In genomic region chr7:99236888-99237660, GRCm38 (mm10) we compare ENCODE assay signal across 15 mouse cellular contexts. TPM values are rescaled to one million over a fixed set of nuclear protein-coding genes. Genes with fewer than 3 reads are reported as not detected.
DNase-seq lines count a peak whose midpoint lies in the region; ATAC-seq and TF ChIP-seq lines count a peak whose summit lies in the region.
"Had no signal": no experiment of that assay in that cellular context is flagged by ENCODE, and none has a peak within 500 bp of the region (broad histone marks: within the 10 kb centered on the region; RNA-seq: fewer than 3 reads in every experiment).

No protein-coding gene starts in this region.

- H3K36me3 ChIP-seq in hindbrain, embryonic 10.5 days = no peaks in the 10 kb centered on the region
- no peaks in the 10 kb centered on the region for H3K36me3 ChIP-seq in hindbrain, embryonic 16.5 days (ENCODE audit: control insufficient read depth, insufficient read depth, low read length)
- H3K36me3 ChIP-seq in embryonic facial prominence, embryonic 12.5 days = no peaks in the 10 kb centered on the region
- H3K36me3 ChIP-seq in liver, embryonic 14.5 days (replicated peaks; ENCODE audit: control insufficient read depth, insufficient read depth, low read depth) = no peaks in the 10 kb centered on the region
- H3K36me3 ChIP-seq: forebrain, embryonic 12.5 days; hindbrain, embryonic 12.5 days had no signal

- H3K4me2 ChIP-seq in hindbrain, embryonic 16.5 days (ENCODE audit: low read length) = no peak overlapping the region
- H3K4me2 ChIP-seq in embryonic facial prominence, embryonic 12.5 days (replicated peaks) = no peak overlapping the region
- H3K4me2 ChIP-seq in liver, embryonic 14.5 days (ENCODE audit: low read depth) = peak overlapping the region; percentile 39
- H3K4me2 ChIP-seq: forebrain, embryonic 12.5 days had no signal

- no peak overlapping the region for H3K9ac ChIP-seq in hindbrain, embryonic 16.5 days (ENCODE audit: low read depth, low read length)
- 0 out of 2 replicates have a peak overlapping the region, but pooled peaks have one; percentile 34 for H3K9ac ChIP-seq in embryonic facial prominence, embryonic 12.5 days
- H3K9ac ChIP-seq in liver, embryonic 14.5 days (replicated peaks) = no peak overlapping the region
- H3K9ac ChIP-seq: forebrain, embryonic 12.5 days; hindbrain, embryonic 12.5 days had no signal

- H3K9me3 ChIP-seq in hindbrain, embryonic 10.5 days = no peaks in the 10 kb centered on the region
- H3K9me3 ChIP-seq in hindbrain, embryonic 16.5 days (ENCODE audit: control insufficient read depth, low read length) = no peaks in the 10 kb centered on the region
- H3K9me3 ChIP-seq in embryonic facial prominence, embryonic 12.5 days = no peaks in the 10 kb centered on the region
- no peaks in the 10 kb centered on the region for H3K9me3 ChIP-seq in liver, embryonic 14.5 days (ENCODE audit: control insufficient read depth, low read length)
- H3K9me3 ChIP-seq: forebrain, embryonic 12.5 days; hindbrain, embryonic 12.5 days had no signal

- DNase-seq in hindbrain, embryonic 10.5 days (ENCODE audit: low spot score) = peak; percentile 58
- DNase-seq in Muller cell, postnatal 12 days (ENCODE audit: inconsistent ontology term) = peak; percentile 26
- DNase-seq in liver, embryonic 14.5 days (ENCODE audit: low read depth in 3 of 3, low spot score in 3 of 3) = no peak
- DNase-seq in left cerebral cortex, postnatal 14 days (ENCODE audit: low spot score in 2 of 2) = no peak
- no peak for DNase-seq in adrenal gland, adult (ENCODE audit: inconsistent age in 2 of 2, low spot score in 1 of 2)
- no peak for DNase-seq in left cerebral cortex, postnatal 10 days (ENCODE audit: extremely low spot score in 1 of 2, low spot score in 2 of 2)
- DNase-seq: cerebellum, postnatal 25 days; thymus, adult 2 months had no signal

- intact Hi-C loops in left cerebral cortex, postnatal 14 days (cut with DNase I) = no loop called here
- intact Hi-C loops in left cerebral cortex, postnatal 10 days (cut with DNase I) = no loop called here

- H3K4me1 ChIP-seq in hindbrain, embryonic 10.5 days (replicated peaks) = peaks cover 48% of the 10 kb centered on the region
- H3K4me1 ChIP-seq in hindbrain, embryonic 16.5 days (ENCODE audit: control insufficient read depth, insufficient read depth, low read depth, low read length) = no peaks in the 10 kb centered on the region
- peaks cover 37% of the 10 kb centered on the region for H3K4me1 ChIP-seq in embryonic facial prominence, embryonic 12.5 days
- peaks cover 0 to 5% of the 10 kb centered on the region in 2 experiments; a peak in 2 of 4 replicates for H3K4me1 ChIP-seq in liver, embryonic 14.5 days (replicated peaks; ENCODE audit: control insufficient read depth in 2 of 2, insufficient read depth in 2 of 2, low read length in 1 of 2)

- no peak for ATAC-seq in hindbrain, embryonic 16.5 days
- no peak for ATAC-seq in embryonic facial prominence, embryonic 12.5 days (ENCODE audit: insufficient number of reproducible peaks, insufficient read depth, low FRiP score, low TSS enrichment)
- no peak for ATAC-seq in liver, embryonic 14.5 days (ENCODE audit: insufficient read depth)

- peak overlapping the region; percentile 41 for H3K4me3 ChIP-seq in hindbrain, embryonic 10.5 days
- no peak overlapping the region for H3K4me3 ChIP-seq in hindbrain, embryonic 16.5 days (ENCODE audit: low read length)
- no peak overlapping the region for H3K4me3 ChIP-seq in embryonic facial prominence, embryonic 12.5 days
- peak overlapping the region; percentile 6 to 30; a peak in 2 of 4 replicates for H3K4me3 ChIP-seq in liver, embryonic 14.5 days (ENCODE audit: insufficient read depth in 1 of 2, low read depth in 2 of 2, low read length in 2 of 2)
- H3K4me3 ChIP-seq: forebrain, embryonic 12.5 days had no signal

- no peak for TF ChIP-seq CTCF in liver, embryonic 14.5 days (IDR thresholded peaks at IDR 0.05; ENCODE audit: low read depth)

- WGBS in hindbrain, embryonic 10.5 days = 10% methylated on average over 8 of the region's 8 CpGs
- WGBS in hindbrain, embryonic 16.5 days = 24% methylated on average over 8 of the region's 8 CpGs
- 18% methylated on average over 8 of the region's 8 CpGs for WGBS in embryonic facial prominence, embryonic 12.5 days
- WGBS in liver, embryonic 14.5 days (ENCODE audit: insufficient replicate concordance) = 36% methylated on average over 8 of the region's 8 CpGs

- H3K27me3 ChIP-seq in hindbrain, embryonic 10.5 days (ENCODE audit: insufficient read depth, poor library complexity, severe bottlenecking) = peaks cover 29% of the 10 kb centered on the region
- 0 out of 2 replicates have a peak, but pooled peaks cover 2% of the 10 kb centered on the region for H3K27me3 ChIP-seq in hindbrain, embryonic 16.5 days (replicated peaks; ENCODE audit: control insufficient read depth, insufficient read depth, low read length)
- H3K27me3 ChIP-seq in embryonic facial prominence, embryonic 12.5 days = peaks cover 19% of the 10 kb centered on the region; the same call in 1 of the 2 replicates
- peaks cover 3% of the 10 kb centered on the region for H3K27me3 ChIP-seq in liver, embryonic 14.5 days (ENCODE audit: control insufficient read depth, insufficient read depth, low read length)

- TF ChIP-seq EP300 in liver, embryonic 14.5 days (IDR thresholded peaks at IDR 0.05; ENCODE audit: low read depth) = no peak

- peak overlapping the region; percentile 85 for H3K27ac ChIP-seq in hindbrain, embryonic 10.5 days
- no peak overlapping the region for H3K27ac ChIP-seq in hindbrain, embryonic 16.5 days (ENCODE audit: low read depth, low read length)
- H3K27ac ChIP-seq in embryonic facial prominence, embryonic 12.5 days = 0 out of 2 replicates have a peak overlapping the region, but pooled peaks have one; percentile 2
- no peak overlapping the region for H3K27ac ChIP-seq in liver, embryonic 14.5 days
- H3K27ac ChIP-seq: forebrain, embryonic 12.5 days; hindbrain, embryonic 12.5 days had no signal

RNA-seq across cellular contexts. Expression of gene Mogat2, which starts 1.3 kb away (rescaled TPM):
- polyA plus RNA-seq in hindbrain, embryonic 10.5 days (2016; fragmentation: Nextera tagmentation; extraction: Ambion mirVana) = 21.2 and 31.5 TPM in 2 replicates
- 0.80 and 1.3 TPM in 2 replicates for polyA plus RNA-seq in hindbrain, embryonic 16.5 days (2015; fragmentation: Nextera tagmentation; extraction: Ambion mirVana)
- 4.9 and 5.3 TPM in 2 replicates for polyA plus RNA-seq in embryonic facial prominence, embryonic 12.5 days (2016; fragmentation: Nextera tagmentation; extraction: Ambion mirVana)
- polyA plus RNA-seq in liver, embryonic 14.5 days (2012; rRNA removed) = 13.5 and 15.4 TPM in 2 replicates
- 30.3 and 32.9 TPM in 2 replicates for polyA plus RNA-seq in liver, embryonic 14.5 days (2014; fragmentation: Nextera tagmentation; extraction: Ambion mirVana)
- not detected for total RNA-seq in left cerebral cortex, postnatal 14 days (2021)
- total RNA-seq in left cerebral cortex, postnatal 10 days (2021) = under 1 TPM in 1 of 2 experiments, not detected in 1; 0.49 TPM
- total RNA-seq: layer of hippocampus, adult 18-20 months; megakaryocyte-erythroid progenitor cell, adult 5-6 weeks had no signal

RNA-seq across cellular contexts. Expression of gene Map6, which starts 30.2 kb away (rescaled TPM):
- polyA plus RNA-seq in hindbrain, embryonic 10.5 days (2016; fragmentation: Nextera tagmentation; extraction: Ambion mirVana) = 32.9 and 65.5 TPM in 2 replicates
- polyA plus RNA-seq in hindbrain, embryonic 16.5 days (2015; fragmentation: Nextera tagmentation; extraction: Ambion mirVana) = 127 and 137 TPM in 2 replicates
- polyA plus RNA-seq in embryonic facial prominence, embryonic 12.5 days (2016; fragmentation: Nextera tagmentation; extraction: Ambion mirVana) = 12.6 and 13.0 TPM in 2 replicates
- 0.01 and 0.09 TPM in 2 replicates for polyA plus RNA-seq in liver, embryonic 14.5 days (2012; rRNA removed)
- 0.05 TPM in 1 of 2 replicates, not detected in the other for polyA plus RNA-seq in liver, embryonic 14.5 days (2014; fragmentation: Nextera tagmentation; extraction: Ambion mirVana)
- total RNA-seq in left cerebral cortex, postnatal 14 days (2021) = 100 to 1,000 TPM; 182 to 190 TPM
- 100 to 1,000 TPM; 231 to 242 TPM for total RNA-seq in left cerebral cortex, postnatal 10 days (2021)
- total RNA-seq: liver, adult 2 months; megakaryocyte-erythroid progenitor cell, adult 5-6 weeks had no signal

RNA-seq across cellular contexts. Expression of gene Dgat2, which starts 54.6 kb away (rescaled TPM):
- polyA plus RNA-seq in hindbrain, embryonic 10.5 days (2016; fragmentation: Nextera tagmentation; extraction: Ambion mirVana) = 13.1 and 15.0 TPM in 2 replicates
- polyA plus RNA-seq in hindbrain, embryonic 16.5 days (2015; fragmentation: Nextera tagmentation; extraction: Ambion mirVana) = 23.7 and 24.9 TPM in 2 replicates
- polyA plus RNA-seq in embryonic facial prominence, embryonic 12.5 days (2016; fragmentation: Nextera tagmentation; extraction: Ambion mirVana) = 14.4 and 14.7 TPM in 2 replicates
- polyA plus RNA-seq in liver, embryonic 14.5 days (2012; rRNA removed) = 44.0 and 50.0 TPM in 2 replicates
- 66.8 and 80.0 TPM in 2 replicates for polyA plus RNA-seq in liver, embryonic 14.5 days (2014; fragmentation: Nextera tagmentation; extraction: Ambion mirVana)
- total RNA-seq in left cerebral cortex, postnatal 14 days (2021) = 100 to 1,000 TPM in 1 of 2 experiments, 10 to 100 TPM in 1; 89.2 to 100 TPM
- 10 to 100 TPM; 91.8 to 94.0 TPM for total RNA-seq in left cerebral cortex, postnatal 10 days (2021)
- total RNA-seq: megakaryocyte-erythroid progenitor cell, adult 5-6 weeks had no signal

Comparison
In these comparisons a context has a peak if more than half of its experiments do, and no peak if none do; other contexts are left out.
1. H3K27ac ChIP-seq: peak in hindbrain, embryonic 10.5 days (single experiment) and embryonic facial prominence, embryonic 12.5 days (single experiment); none in hindbrain, embryonic 16.5 days (single experiment) and liver, embryonic 14.5 days (single experiment).
2. H3K4me3 ChIP-seq: peak in hindbrain, embryonic 10.5 days (single experiment) and liver, embryonic 14.5 days (2 of 2); none in hindbrain, embryonic 16.5 days (single experiment) and embryonic facial prominence, embryonic 12.5 days (single experiment).
3. DNase-seq: peak in hindbrain, embryonic 10.5 days (single experiment) and Muller cell, postnatal 12 days (single experiment); none in liver, embryonic 14.5 days (0 of 3), left cerebral cortex, postnatal 14 days (0 of 2), adrenal gland, adult (0 of 2) and left cerebral cortex, postnatal 10 days (0 of 2).
4. RNA of gene Map6, which starts 30.2 kb away (polyA plus RNA-seq): 127 to 137 TPM in hindbrain, embryonic 16.5 days, 32.9 to 65.5 TPM in hindbrain, embryonic 10.5 days and 12.6 to 13.0 TPM in embryonic facial prominence, embryonic 12.5 days; 0.01 to 0.09 TPM in liver, embryonic 14.5 days; every median in the first group is over 10 times any median in the second.